Mouse (Mus musculus): ENCODE data around the gene Egfl8.

Gene Egfl8

GRCm38 (mm10) chr17:34615871-34616270, at the start of gene Egfl8:
Egfl8 (minus strand) TSS chr17:34615971.
- DNase-seq, result no peak

GRCm38 (mm10) chr17:34664472-34664871, 48.7 kb upstream of the Egfl8 start:
- DNase-seq, result no peak

GRCm38 (mm10) chr17:34663558-34663957, 47.8 kb upstream of the Egfl8 start:
- DNase-seq, result peak; percentile 90

GRCm38 (mm10) chr17:34662978-34663377, 47.2 kb upstream of the Egfl8 start:
- DNase-seq, result peak; percentile 93

GRCm38 (mm10) chr17:34662468-34662867, 46.7 kb upstream of the Egfl8 start:
- DNase-seq, result peak; percentile 95

GRCm38 (mm10) chr17:34661121-34661591, 45.4 kb upstream of the Egfl8 start:
- DNase-seq, result peak; percentile 99

GRCm38 (mm10) chr17:34660259-34660820, 44.6 kb upstream of the Egfl8 start:
- peak; percentile 99 for DNase-seq

GRCm38 (mm10) chr17:34659897-34660214, 44.1 kb upstream of the Egfl8 start:
- peak; percentile 91 for DNase-seq

- peak; percentile 98 for DNase-seq
Observed at GRCm38 (mm10) chr17:34659181-34659896, 43.6 kb upstream of the Egfl8 start.

GRCm38 (mm10) chr17:34658591-34658990, 42.8 kb upstream of the Egfl8 start:
- peak; percentile 92 for DNase-seq

GRCm38 (mm10) chr17:34658145-34658544, 42.4 kb upstream of the Egfl8 start:
- peak; percentile 91 for DNase-seq

- DNase-seq, result peak; percentile 97
Observed at GRCm38 (mm10) chr17:34657271-34657670, 41.5 kb upstream of the Egfl8 start.

- DNase-seq, result peak; percentile 98
Observed at GRCm38 (mm10) chr17:34656666-34657065, 40.9 kb upstream of the Egfl8 start.

GRCm38 (mm10) chr17:34655581-34655991, 39.8 kb upstream of the Egfl8 start:
- peak; percentile 100 for DNase-seq

GRCm38 (mm10) chr17:34655160-34655559, 39.4 kb upstream of the Egfl8 start:
- no peak for DNase-seq

- DNase-seq, result peak; percentile 97
Observed at GRCm38 (mm10) chr17:34654392-34654791, 38.6 kb upstream of the Egfl8 start.

GRCm38 (mm10) chr17:34653746-34654285, 38.0 kb upstream of the Egfl8 start:
- peak; percentile 96 for DNase-seq

GRCm38 (mm10) chr17:34652985-34653384, 37.2 kb upstream of the Egfl8 start:
- DNase-seq, result peak; percentile 92

- peak; percentile 90 for DNase-seq
Observed at GRCm38 (mm10) chr17:34652546-34652945, 36.8 kb upstream of the Egfl8 start.

GRCm38 (mm10) chr17:34651507-34652221, 35.9 kb upstream of the Egfl8 start:
- DNase-seq, result peak; percentile 91

GRCm38 (mm10) chr17:34650781-34651180, 35.0 kb upstream of the Egfl8 start:
- DNase-seq, result peak; percentile 92

GRCm38 (mm10) chr17:34649106-34649864, 33.5 kb upstream of the Egfl8 start:
- DNase-seq, result peak; percentile 93
